Mouse (Mus musculus) limb, embryonic 11.5 days (tissue): ENCODE measurements around the gene Dnajb2. TPM values are rescaled to one million over a fixed set of nuclear protein-coding genes. Genes with fewer than 3 reads are reported as not detected.

ENCODE experiments used
- ATAC-seq: fragments of 200-750 bp; cut with Nextera tagmentation; 2 replicates; pipeline ENCODE4 v1.8.0; 2017; ENCODE audit warnings: low read depth; ENCODE audit not compliant: insufficient number of reproducible peaks, low FRiP score, low TSS enrichment
- DNase-seq: peaks from one replicate; pipeline ENCODE4 v3.0.0-alpha.2; 2015; ENCODE audit warnings: low spot score
- H3K27ac ChIP-seq: fragments of 300-500 bp; sonication (generic); replicated peaks from 2 replicates; pipeline ENCODE4 v1.5.1; 2014; ENCODE audit warnings: low read depth, mild to moderate bottlenecking, low read length
- H3K27me3 ChIP-seq: fragments of 300-500 bp; sonication (generic); 2 replicates; pipeline ENCODE4 v1.6.1; 2014; ENCODE audit warnings: mild to moderate bottlenecking, low read length, mixed read lengths; ENCODE audit not compliant: control insufficient read depth, insufficient read depth
- H3K36me3 ChIP-seq: fragments of 300-500 bp; sonication (generic); 2 replicates; pipeline ENCODE4 v1.6.1; 2014; ENCODE audit warnings: mild to moderate bottlenecking, low read length, moderate library complexity, mixed read lengths; ENCODE audit not compliant: control insufficient read depth, insufficient read depth
- H3K4me1 ChIP-seq: fragments of 300-500 bp; sonication (generic); 2 replicates; pipeline ENCODE4 v1.6.1; 2014; ENCODE audit warnings: low read length, mixed read lengths; ENCODE audit not compliant: control insufficient read depth, insufficient read depth
- H3K4me2 ChIP-seq: fragments of 300-500 bp; sonication (generic); 2 replicates; pipeline ENCODE4 v1.6.1; 2014; ENCODE audit warnings: low read depth, mild to moderate bottlenecking, moderate library complexity; ENCODE audit not compliant: severe bottlenecking
- H3K4me3 ChIP-seq: fragments of 300-500 bp; sonication (generic); 2 replicates; pipeline ENCODE4 v1.5.1; 2014; ENCODE audit warnings: low read depth, low read length
- H3K9ac ChIP-seq: fragments of 300-500 bp; sonication (generic); 2 replicates; pipeline ENCODE4 v1.6.1; 2014; ENCODE audit warnings: mild to moderate bottlenecking, low read length
- H3K9me3 ChIP-seq: fragments of 300-500 bp; sonication (generic); 2 replicates; pipeline ENCODE4 v1.6.1; 2016; ENCODE audit warnings: low read length; ENCODE audit not compliant: control insufficient read depth
- WGBS: fragments of 180-500 bp; shearing (Covaris S2); extraction: QIAGEN DNeasy Blood & Tissue Kit; methylation state at CpG from one replicate; pipeline ENCODE4 v1.1.7; 2014; 5-methylcytosine and 5-hydroxymethylcytosine counted together
- polyA plus RNA-seq: library from polyadenylated mRNA; unstranded; fragments of >200 nt; fragmentation: Nextera tagmentation; extraction: Ambion mirVana; gene quantifications from 2 replicates; pipeline ENCODE4 v1.2.1, GENCODE M21; 2014

Gene Dnajb2
- polyA plus RNA-seq, 1 experiment from 2014 or later, result 17.6 TPM

GRCm38 (mm10) chr1:75216797-75217585 lies 19.2 kb upstream of the Dnajb2 start:
- Histone ChIP-seq H3K4me2 (no peak overlapping the region), H3K27me3 (peaks cover 40% of the 10 kb centered on the region), H3K36me3 (peaks cover 5% of the 10 kb centered on the region; the same call in 1 of the 2 replicates), H3K4me3 (no peak overlapping the region), H3K9ac (no peak overlapping the region), H3K27ac (no peak overlapping the region), H3K9me3 (no peaks in the 10 kb centered on the region), H3K4me1 (peaks cover 17% of the 10 kb centered on the region)
- no peak for DNase-seq
- no peak for ATAC-seq
- 77% methylated on average over 13 of the region's 13 CpGs for WGBS

- Histone ChIP-seq H3K27ac (no peak overlapping the region), H3K27me3 (peaks cover 40% of the 10 kb centered on the region), H3K36me3 (peaks cover 5% of the 10 kb centered on the region; the same call in 1 of the 2 replicates), H3K4me1 (peaks cover 17% of the 10 kb centered on the region), H3K4me2 (peak overlapping the region; percentile 96), H3K4me3 (peak overlapping the region; percentile 45), H3K9ac (no peak overlapping the region), H3K9me3 (no peaks in the 10 kb centered on the region)
- under 1% methylated on average over 6 of the region's 6 CpGs for WGBS
- DNase-seq, result no peak
- no peak for ATAC-seq
Measured at GRCm38 (mm10) chr1:75217893-75218226, 18.3 kb upstream of the Dnajb2 start.

GRCm38 (mm10) chr1:75218227-75219001 lies 17.8 kb upstream of the Dnajb2 start:
- peaks cover 40% of the 10 kb centered on the region for H3K27me3 ChIP-seq
- no peaks in the 10 kb centered on the region for H3K9me3 ChIP-seq
- DNase-seq (peak; percentile 48), ATAC-seq (peak; percentile 32; the same call in 1 of the 2 replicates)
- H3K27ac ChIP-seq, result no peak overlapping the region
- H3K4me3 ChIP-seq, result peak overlapping the region; percentile 45
- peak overlapping the region; percentile 96 for H3K4me2 ChIP-seq
- peaks cover 17% of the 10 kb centered on the region for H3K4me1 ChIP-seq
- peak overlapping the region; percentile 17; the same call in 1 of the 2 replicates for H3K9ac ChIP-seq
- WGBS, result 1% methylated on average over 38 of the region's 38 CpGs
- peaks cover 5% of the 10 kb centered on the region; the same call in 1 of the 2 replicates for H3K36me3 ChIP-seq

GRCm38 (mm10) chr1:75219078-75219477 lies 17.1 kb upstream of the Dnajb2 start:
- peak; percentile 84 for DNase-seq
- peaks cover 40% of the 10 kb centered on the region for H3K27me3 ChIP-seq
- no peak overlapping the region for H3K27ac ChIP-seq
- peak overlapping the region; percentile 96 for H3K4me2 ChIP-seq
- no peaks in the 10 kb centered on the region for H3K9me3 ChIP-seq
- H3K4me3 ChIP-seq, result peak overlapping the region; percentile 45
- under 1% methylated on average over 24 of the region's 24 CpGs for WGBS
- peak overlapping the region; percentile 40 for H3K9ac ChIP-seq
- peaks cover 17% of the 10 kb centered on the region for H3K4me1 ChIP-seq
- peak; percentile 88 for ATAC-seq
- peaks cover 5% of the 10 kb centered on the region; the same call in 1 of the 2 replicates for H3K36me3 ChIP-seq

GRCm38 (mm10) chr1:75219531-75219930 lies 16.7 kb upstream of the Dnajb2 start, which contains the start of gene Tuba4a:
TSS of gene Tuba4a (minus strand) at chr1:75219865.
- H3K27me3 ChIP-seq, result peaks cover 40% of the 10 kb centered on the region
- peak within 1 kb of the TSS; percentile 96 for H3K4me2 ChIP-seq
- H3K4me3 ChIP-seq, result peak within 1 kb of the TSS; percentile 45
- H3K36me3 ChIP-seq, result peaks cover 2% of the 10 kb centered on the region; the same call in 1 of the 2 replicates
- H3K9me3 ChIP-seq, result no peaks in the 10 kb centered on the region
- H3K9ac ChIP-seq, result peak within 1 kb of the TSS; percentile 40
- H3K4me1 ChIP-seq, result peaks cover 17% of the 10 kb centered on the region
- no peak within 1 kb of the TSS for H3K27ac ChIP-seq
- DNase-seq (no peak), ATAC-seq (peak; percentile 44; the same call in 1 of the 2 replicates)
- WGBS, result under 1% methylated on average over 34 of the region's 34 CpGs

GRCm38 (mm10) chr1:75221538-75221937 lies 14.7 kb upstream of the Dnajb2 start:
- peaks cover 40% of the 10 kb centered on the region for H3K27me3 ChIP-seq

GRCm38 (mm10) chr1:75222926-75223325 lies 13.3 kb upstream of the Dnajb2 start:
- H3K4me3 ChIP-seq, result no peak overlapping the region
- no peaks in the 10 kb centered on the region for H3K36me3 ChIP-seq
- no peaks in the 10 kb centered on the region for H3K9me3 ChIP-seq
- no peak overlapping the region for H3K9ac ChIP-seq
- DNase-seq, result no peak
- no peak overlapping the region for H3K27ac ChIP-seq
- no peak for ATAC-seq
- WGBS, result 85% methylated on average over 6 of the region's 6 CpGs
- peaks cover 16% of the 10 kb centered on the region for H3K4me1 ChIP-seq
- peaks cover 32% of the 10 kb centered on the region for H3K27me3 ChIP-seq
- no peak overlapping the region for H3K4me2 ChIP-seq

More at GRCm38 (mm10) chr1:75221538-75221937, 14.7 kb upstream of the Dnajb2 start:
- no peak overlapping the region for H3K27ac ChIP-seq
- DNase-seq (no peak), ATAC-seq (no peak)
- no peaks in the 10 kb centered on the region for H3K9me3 ChIP-seq
- no peaks in the 10 kb centered on the region for H3K36me3 ChIP-seq
- no peak overlapping the region for H3K4me3 ChIP-seq
- no peak overlapping the region for H3K9ac ChIP-seq
- H3K4me1 ChIP-seq, result peaks cover 17% of the 10 kb centered on the region
- no peak overlapping the region for H3K4me2 ChIP-seq
- WGBS, result 76% methylated on average over 3 of the region's 3 CpGs

GRCm38 (mm10) chr1:75223532-75223931 lies 12.7 kb upstream of the Dnajb2 start:
- no peak overlapping the region for H3K4me2 ChIP-seq
- H3K9ac ChIP-seq, result no peak overlapping the region
- DNase-seq (no peak), ATAC-seq (no peak)
- H3K36me3 ChIP-seq, result no peaks in the 10 kb centered on the region
- no peaks in the 10 kb centered on the region for H3K9me3 ChIP-seq
- no peak overlapping the region for H3K27ac ChIP-seq
- 66% methylated on average over 6 of the region's 6 CpGs for WGBS
- no peak overlapping the region for H3K4me3 ChIP-seq
- peaks cover 26% of the 10 kb centered on the region for H3K27me3 ChIP-seq
- peaks cover 13% of the 10 kb centered on the region for H3K4me1 ChIP-seq
